Mouse (Mus musculus) lung, embryonic 14.5 days (tissue): ENCODE data around the gene Col23a1. TPM values are rescaled to one million over a fixed set of nuclear protein-coding genes. Genes with fewer than 3 reads are reported as not detected.

Source experiments
- polyA plus RNA-seq: library from polyadenylated mRNA; unstranded; fragments of >200 nt; fragmentation: Nextera tagmentation; extraction: Ambion mirVana; gene quantifications from 2 replicates; pipeline ENCODE4 v1.2.1, GENCODE M21; 2014

Gene Col23a1
- polyA plus RNA-seq, 1 experiment from 2014 or later = 29.4 TPM

Other genes with a start within 250 kb of the Col23a1 start
- not detected in 2 replicates for gene Olfr1375, start 241.8 kb upstream of the Col23a1 start, polyA plus RNA-seq
- gene Zfp354a, start 230.7 kb upstream of the Col23a1 start, polyA plus RNA-seq = 7.8 and 8.4 TPM in 2 replicates
- not detected in 2 replicates for gene Gm12569, start 69.4 kb upstream of the Col23a1 start, polyA plus RNA-seq
- 106 and 115 TPM in 2 replicates for gene Clk4, start 28.2 kb upstream of the Col23a1 start, polyA plus RNA-seq
- 0.53 and 1.4 TPM in 2 replicates for gene BC049762, start 26.9 kb upstream of the Col23a1 start, polyA plus RNA-seq